Mouse (Mus musculus): ENCODE measurements at regions not wholly inside any gene's neighbourhood (a gene's known extent, or its start where the extent isn't known, plus 50 kb on each side); places are given as distances from the start of the nearest gene placed in this dataset.

GRCm38 (mm10) chr13:34824157-34824556 lies 50.9 kb upstream of the Prpf4b start:
- Histone ChIP-seq H3K9ac (ENCODE audit: low read depth, low read length) (no peak overlapping the region), H3K27ac (replicated peaks; ENCODE audit: low read depth, low read length) (no peak overlapping the region), H3K36me3 (ENCODE audit: control insufficient read depth, insufficient read depth, low read length) (no peaks in the 10 kb centered on the region), H3K4me1 (ENCODE audit: control insufficient read depth, insufficient read depth, low read length) (peaks cover 3% of the 10 kb centered on the region; the same call in 1 of the 2 replicates), H3K27me3 (replicated peaks; ENCODE audit: control insufficient read depth, insufficient read depth, low read length) (no peaks in the 10 kb centered on the region), H3K4me3 (ENCODE audit: low read depth, low read length) (no peak overlapping the region), H3K4me2 (ENCODE audit: low read depth, low read length) (no peak overlapping the region), H3K9me3 (ENCODE audit: control insufficient read depth, low read length) (no peaks in the 10 kb centered on the region)
- 76% methylated on average over 1 of the region's 1 CpGs for WGBS
- DNase-seq (ENCODE audit: low spot score) (no peak), ATAC-seq (ENCODE audit: low read depth) (no peak)
